Mouse (Mus musculus) kidney, postnatal 25 days (tissue): Measurements from ENCODE around the gene Rfesd.
A peak's percentile ranks its signal among the peaks of the same experiment; 100 is the strongest.

Experiments used
- DNase-seq, 2 experiments: peaks; one replicate each; pipeline ENCODE4 v3.0.0; 2021; ENCODE audit warnings: mixed read lengths in 2 of 2

The Rfesd gene

DNA sequence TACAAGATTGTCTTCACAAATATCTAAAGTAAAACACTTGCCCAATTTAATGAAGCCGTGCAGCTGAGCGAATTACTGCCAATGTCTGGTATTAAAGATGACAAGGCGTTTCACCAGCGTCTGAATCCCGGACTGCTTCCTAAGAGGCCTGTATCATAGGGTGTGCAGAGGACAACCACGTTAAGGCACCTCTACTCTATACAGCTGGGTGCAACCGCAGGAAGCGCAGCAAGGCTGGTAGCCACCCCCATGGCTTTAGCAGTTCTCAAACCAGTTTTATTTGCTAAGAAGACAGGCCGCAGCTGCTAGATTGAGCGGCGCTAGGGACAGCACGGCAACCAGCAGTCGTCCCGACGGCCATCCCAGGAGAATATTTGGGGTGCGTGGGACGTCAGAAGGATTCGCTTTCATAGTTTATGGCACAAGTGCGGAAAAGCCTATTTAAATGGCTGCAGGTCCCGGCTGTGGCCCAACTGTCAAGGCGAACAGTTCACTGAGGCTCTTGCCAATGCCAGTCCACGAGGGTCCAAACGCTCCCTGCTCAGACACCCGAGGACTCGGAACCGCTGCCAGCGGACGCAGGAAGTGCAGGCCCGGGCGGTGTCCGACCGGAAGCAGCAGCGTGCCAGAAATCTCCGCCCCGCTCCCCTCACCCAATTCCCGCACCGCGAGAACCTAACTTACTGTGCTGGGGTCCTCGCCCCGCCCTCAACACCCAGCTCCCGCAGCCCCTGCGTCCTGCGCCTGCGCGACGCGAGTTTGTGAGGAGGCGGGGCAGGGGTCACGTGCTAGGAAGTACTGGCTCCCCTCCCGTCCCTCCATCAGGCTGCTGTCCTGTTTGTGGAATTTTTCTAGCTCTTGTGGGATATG lies at the start of gene Rfesd:
Gene Rfesd (minus strand): TSS at position 746 of the 870 bp plus-strand sequence.
- peak; percentile 98 to 99 for DNase-seq

DNA sequence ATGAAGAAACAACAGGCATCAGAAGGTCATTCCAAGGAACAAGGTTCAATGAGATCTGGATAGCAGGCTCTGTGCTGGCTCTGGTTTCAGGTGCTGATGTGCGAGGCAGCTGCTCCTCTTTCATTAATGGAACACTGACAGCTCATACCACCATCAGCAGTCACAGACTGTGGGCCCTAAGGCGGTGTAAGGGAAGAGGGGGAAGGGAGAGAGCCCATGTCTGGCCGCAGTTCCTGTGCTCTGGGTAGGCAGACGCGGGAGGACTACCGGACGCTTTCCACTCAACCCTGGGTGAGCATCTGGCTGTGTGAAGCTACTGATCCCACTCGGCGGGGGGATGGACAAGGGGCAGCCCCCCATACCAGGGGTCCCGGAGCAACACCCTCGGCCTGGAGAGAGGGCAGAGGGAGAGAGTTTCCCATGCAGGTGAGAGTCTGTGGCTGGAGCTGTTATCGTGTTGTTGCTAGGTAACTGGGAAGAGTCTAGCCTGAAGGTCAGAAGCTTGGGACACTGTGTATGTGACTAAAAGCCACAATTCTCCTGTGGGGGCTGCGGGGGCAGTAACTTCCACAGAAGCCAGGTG lies 45.9 kb upstream of the Rfesd start:
- no peak for DNase-seq

DNA sequence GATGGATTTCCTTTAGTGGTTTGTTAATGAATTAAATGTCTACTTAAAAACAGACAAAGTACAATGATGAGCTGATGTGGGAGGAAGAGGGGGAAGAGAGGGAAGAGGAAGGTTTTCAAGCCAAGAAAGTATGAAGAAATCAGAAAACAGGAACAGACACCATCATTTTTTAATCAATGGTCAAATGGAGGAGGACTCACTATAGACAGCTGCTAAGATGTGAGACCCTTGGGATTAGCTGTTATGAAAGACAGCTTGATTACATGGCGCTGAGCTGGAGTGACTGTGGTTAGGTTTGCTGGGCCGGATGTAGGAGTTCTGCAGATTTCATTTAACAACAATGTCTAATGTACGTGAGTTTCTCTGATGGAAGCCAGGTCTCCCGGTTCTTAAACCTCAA lies 45.0 kb upstream of the Rfesd start:
- DNase-seq = no peak

DNA sequence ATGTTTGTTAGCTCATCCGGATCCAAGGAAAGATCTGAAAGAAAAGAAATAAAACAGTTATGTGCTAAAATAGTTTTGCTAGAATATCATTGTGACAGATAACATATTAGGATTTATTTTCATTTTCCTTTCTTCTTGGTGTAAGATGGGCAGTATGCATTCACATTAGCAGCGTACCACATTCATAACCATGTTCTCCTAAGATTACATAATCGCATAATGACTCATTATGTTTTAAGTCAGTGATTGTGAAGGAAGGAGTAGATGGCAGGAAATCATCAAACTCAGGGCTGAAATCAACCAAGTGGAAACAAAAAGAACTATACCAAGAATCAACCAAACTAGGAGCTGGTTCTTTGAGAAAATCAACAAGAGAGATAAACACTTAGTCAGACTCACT lies 44.0 kb upstream of the Rfesd start:
- no peak for DNase-seq

DNA sequence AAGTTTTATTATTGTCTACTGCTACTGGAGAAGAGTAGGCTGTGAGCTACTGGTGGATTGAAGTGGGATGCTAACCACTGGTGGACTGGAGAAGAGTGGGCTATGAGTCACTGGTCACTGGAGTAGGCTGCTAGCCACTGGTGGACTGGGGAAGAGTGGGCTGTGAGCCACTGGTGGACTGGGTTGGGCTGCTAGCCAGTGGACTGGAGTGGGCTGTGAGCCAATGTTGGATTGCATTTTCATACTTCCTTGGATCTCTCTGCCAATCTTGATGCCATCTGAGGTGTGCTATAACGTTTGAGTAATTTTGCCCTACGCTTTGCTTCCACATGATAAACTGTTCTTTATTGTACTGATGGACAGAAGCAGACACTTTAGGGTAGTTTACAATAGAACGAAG lies 43.6 kb upstream of the Rfesd start:
- DNase-seq = no peak

DNA sequence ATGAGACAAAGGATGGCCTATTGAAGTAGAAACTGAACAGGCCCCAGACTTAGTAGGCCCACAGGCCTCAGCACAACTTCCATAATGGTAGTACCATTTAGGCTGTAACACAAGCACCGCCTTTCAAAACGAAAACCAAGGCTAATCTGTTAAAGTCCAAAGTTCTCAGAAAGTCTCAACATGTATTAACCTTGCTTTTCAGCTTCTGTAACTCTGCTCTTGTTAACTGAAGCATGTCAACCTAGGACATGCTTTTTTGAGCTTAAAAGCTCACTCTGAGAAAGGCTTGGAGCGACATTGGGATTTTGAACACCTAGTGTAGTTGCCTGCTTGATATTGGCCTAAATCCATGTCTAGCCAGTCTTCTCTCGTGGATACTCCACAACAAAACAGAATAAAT lies 41.1 kb upstream of the Rfesd start:
- no peak for DNase-seq

DNA sequence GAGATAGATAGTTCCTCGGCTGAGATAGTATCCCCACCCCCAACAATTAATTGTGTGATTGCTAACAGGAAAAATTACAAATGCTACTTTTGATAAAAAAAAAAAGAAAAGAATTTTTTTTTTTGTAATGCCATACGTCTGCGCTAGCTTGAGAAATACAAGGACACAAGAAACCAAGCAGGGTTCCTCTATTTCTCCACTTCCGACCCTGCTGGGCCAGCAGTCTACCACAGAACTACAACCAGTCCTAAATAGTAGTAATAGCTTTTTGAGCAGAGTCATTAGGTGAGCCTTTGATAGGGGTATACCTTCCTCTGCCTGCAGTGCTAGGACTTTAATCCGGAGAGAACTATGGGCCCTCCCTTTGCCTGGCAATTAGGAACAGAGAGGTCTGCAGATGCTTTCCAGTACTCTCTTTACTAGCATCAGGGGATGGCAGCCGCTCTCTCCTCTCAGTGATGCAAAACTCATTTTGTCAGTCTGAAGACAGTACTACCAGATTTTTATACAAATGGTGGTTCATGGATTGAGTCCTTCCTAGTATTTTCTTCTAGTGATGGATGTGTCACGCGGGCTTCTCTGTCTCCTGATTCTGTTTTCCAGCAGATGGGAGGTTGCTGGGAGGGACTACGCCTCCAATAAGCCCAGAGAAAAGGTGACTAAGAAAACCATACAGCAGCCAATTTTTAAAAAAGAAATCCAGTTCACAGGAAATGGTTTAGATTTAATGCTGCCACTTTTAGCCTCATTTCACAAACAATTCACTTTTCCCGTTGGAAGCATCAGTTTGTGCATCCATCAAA lies 38.9 kb upstream of the Rfesd start:
- DNase-seq = no peak

DNA sequence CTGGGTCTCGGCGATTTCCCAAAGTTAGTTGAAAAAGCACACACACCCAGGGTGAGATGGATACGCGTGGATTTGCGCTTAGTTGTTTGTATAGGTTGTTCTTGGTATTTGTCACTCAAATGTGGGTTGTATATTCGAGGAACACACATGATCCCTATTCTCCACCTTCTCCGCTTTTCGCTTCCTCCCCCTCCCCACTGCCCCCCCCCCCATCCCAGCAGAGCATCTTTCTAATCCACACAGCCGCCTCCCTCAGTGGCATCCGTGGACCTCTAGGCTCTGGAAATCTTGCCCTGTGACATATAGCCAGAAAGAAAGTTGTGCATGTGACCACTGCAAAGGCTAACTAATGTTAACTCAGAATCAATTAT lies 38.4 kb upstream of the Rfesd start, which contains the start of gene Gpr150:
Gene Gpr150 (minus strand): TSS at position 101 of the 371 bp plus-strand sequence.
- DNase-seq = no peak

DNA sequence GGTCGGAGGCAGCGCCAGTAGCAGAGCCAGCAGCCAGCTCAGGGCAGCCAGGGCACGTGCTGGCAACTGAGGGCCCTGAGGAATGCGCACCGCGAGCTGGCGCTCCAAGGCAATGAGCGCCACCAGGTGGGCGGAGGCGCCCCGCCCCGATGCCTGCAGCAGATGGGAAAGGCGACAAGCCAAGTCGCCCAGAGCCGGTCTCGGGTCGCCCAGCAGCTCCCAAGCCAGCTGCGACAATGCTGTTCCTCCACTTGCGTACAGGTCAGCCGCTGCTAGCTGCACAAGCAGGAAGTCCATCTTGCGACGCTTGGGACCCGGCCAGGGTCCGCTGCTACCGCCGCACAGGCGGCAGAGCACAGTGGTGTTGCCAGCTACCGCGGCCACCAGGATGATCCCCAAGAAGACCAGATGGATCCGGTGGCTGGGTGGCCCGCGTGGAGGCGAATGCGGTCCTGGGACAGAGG lies 37.8 kb upstream of the Rfesd start:
- peak; percentile 78 to 87 for DNase-seq

DNA sequence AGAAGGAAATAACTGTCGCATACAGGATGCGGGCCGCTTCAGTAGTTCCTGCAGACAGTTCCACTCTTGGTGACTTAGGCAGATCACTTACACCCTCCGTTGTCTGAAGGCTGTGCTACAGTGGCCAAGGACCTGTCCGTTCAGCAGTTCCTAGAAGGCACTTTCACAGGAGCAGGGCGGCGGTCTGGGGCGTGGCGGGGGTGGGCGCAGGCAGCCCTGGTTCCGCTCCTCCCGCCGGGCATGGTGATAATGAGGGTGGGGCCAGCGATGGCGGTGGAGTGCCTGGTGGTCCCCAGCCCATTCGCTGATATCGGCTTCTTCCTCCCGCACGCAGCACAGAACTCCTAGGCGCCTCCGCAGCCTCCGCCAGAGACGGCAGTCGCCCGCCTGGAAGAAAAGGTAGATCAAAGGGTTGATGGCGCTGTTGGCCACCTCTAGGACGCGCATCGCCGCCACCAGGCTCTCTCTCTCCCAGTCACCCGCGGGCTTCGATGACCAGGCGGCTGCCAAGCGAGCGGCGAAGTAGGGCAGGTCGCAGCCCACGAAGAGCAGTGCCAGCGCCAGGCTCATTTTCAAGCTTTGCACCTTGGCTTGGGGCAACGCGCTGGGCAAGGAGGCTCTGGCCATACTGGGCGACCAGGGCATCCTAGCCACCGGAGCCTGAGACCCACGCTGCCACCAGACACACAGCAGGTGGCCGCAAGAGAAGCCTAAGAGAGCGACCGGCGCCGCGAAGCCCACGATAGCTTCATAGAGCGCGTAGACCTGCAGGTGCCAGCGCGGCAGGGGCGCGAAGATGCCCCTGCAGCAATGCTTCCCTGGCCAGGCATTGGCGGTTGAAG lies 37.1 kb upstream of the Rfesd start:
- peak; percentile 22 to 50 for DNase-seq

DNA sequence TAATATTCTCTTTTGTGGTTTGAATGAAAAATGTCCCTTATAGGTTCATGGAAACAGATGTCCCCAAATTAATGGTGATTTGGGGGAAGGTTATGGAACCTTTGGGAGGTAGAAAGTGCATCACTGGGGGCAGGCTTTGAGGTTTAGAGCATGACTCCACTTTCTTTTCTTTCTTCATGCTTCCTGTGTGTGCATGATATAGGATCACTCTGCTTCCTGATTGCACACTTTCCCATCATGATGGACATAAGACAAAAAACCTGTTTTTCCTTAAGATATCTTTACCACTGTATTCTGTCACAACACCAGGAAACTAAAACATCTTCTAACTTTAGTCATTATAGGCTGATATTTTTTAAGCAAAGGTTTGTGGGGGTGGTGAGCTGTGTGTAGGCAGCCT lies 26.5 kb upstream of the Rfesd start:
- DNase-seq = no peak

DNA sequence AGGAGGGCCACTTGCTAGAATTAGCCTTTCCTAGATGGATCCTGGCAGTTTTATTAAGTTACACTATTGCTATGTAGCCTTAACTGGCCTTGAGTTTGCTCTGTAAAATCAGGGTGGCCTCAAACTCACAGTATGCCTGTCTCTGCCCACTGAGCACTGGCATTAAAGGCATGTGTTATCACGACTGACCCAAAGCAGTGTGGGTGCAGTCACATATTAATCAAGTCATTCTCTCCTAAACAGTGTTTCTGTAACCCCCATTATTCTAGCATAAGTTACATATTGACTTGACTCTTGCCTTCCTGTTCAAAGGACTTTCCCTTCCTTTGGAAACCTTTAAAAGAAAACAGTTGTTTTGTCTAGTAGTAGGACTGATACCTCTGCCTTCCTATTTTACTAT lies 23.9 kb upstream of the Rfesd start:
- peak in 1 of 2 experiments; percentile 34 for DNase-seq

DNA sequence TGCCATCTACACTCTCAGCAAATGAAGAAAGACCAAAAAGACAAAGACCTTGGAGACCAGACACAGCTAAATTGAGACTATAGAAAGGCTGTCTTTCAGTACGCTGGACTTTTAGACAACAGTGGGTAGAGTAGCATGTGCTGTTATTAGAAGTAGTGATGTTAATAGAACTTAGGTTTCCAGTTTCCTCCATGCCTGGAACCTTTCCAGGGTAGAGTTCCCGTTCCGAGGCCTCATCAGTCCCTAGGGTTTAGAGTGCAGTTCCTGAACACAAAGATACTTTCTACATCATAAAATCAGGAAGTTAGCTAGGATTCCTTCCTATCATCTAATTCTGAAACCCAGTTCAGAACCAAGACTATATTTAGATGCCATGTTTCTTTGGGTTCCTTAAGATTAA lies 6.1 kb upstream of the Rfesd start:
- DNase-seq = peak in 1 of 2 experiments; percentile 24

DNA sequence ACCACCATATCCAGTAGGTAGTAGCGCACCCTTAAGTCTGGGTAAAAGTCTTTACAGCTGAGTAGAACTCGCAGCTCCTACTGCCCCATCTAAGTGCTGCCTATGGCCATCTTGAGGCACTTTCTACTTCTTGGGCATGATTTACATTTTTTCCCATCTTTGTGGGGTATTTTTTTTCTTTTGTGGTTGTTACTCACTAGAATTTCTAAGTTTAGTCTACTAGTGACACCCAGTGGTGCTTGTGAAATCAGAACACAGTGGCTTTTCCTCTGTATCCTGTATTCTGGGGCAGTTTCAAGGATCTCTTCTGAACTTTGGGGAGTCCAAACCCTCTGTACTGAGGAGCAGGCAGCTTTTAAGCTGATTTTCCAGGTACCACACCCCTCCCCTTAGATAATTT lies 3.3 kb upstream of the Rfesd start:
- DNase-seq = peak in 1 of 2 experiments; percentile 10

DNA sequence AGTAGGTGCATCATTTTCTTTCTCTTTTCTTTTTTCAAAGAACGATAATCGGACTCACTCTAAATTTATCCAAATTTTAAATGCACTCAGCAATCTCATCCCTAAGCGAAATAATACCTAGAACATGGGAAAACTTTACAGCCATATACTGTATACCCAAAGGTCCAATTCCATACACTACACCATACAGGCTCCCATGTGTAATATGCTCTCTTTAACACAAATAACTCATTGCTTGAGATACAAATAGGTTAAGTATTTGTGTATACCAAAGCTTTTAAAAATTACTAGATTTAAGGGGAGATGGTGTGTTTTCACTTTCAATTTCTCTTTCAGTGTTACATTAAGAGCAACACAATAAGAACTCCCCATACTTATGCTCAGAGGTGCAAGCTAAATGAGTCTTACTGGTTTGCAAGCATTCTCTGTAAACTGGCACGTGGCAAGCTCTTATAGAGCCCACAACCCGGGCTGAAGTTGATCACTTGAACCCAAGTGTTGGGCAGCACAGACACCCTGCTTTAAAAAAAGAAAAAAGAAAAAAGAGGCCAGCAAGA lies 403 bp upstream of the Rfesd start:
- DNase-seq = no peak

DNA sequence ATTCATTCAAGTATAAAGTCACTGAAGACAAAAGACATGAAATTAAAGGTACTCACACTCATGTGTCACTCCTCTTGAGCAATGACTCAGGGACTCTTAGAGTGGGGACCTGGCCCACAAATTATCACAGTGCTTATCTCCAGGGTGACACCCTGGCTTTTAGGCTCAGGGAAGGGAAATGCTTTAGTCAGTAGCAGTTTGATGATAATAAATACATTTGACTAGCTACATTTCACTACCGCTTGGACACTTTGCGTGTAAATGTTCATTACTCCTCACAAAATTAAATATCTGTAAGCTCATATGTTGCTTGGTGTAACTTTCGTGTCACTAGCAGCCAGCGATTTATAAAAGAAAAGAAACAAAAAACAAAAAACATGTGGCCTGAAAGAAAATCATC lies 1.1 kb downstream of the Rfesd start:
- DNase-seq = no peak

DNA sequence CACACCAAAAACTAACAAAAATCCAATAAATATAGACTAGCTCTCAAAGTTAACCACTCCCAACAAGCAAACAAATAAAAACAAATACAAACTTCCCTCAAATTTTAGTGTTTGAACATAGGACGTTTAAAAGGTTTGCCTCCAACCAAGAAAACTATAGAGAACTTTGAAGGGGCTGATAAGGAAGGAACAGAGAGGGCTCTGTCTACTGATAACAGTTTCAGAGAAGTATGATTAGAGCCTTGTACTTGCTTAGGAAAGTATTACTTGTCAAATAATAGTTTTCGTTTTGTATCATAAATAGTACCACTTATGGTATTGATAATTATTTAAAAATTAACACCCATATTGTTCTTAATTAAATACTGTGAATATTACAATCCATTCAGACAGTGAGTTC lies 4.0 kb downstream of the Rfesd start:
- no peak for DNase-seq

DNA sequence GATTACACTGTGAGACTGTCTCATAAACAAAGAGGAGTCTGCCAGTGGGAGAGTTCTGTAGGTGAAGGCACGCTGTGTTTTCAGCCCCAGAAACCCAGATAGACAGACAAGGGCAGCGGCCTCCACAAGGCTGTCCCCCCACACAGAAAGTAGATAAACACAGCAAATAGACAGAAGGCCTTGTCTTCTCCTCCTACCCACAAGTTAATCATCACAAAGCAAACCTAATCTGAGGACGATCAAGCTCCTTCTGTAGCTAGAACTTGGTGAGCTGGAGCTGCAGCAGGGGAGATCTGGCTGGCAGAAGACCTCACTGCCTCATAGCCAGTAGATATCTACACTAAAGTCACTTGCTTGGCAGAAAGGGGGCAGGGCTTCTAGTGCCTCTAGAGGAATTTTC lies 15.2 kb downstream of the Rfesd start:
- DNase-seq = no peak

DNA sequence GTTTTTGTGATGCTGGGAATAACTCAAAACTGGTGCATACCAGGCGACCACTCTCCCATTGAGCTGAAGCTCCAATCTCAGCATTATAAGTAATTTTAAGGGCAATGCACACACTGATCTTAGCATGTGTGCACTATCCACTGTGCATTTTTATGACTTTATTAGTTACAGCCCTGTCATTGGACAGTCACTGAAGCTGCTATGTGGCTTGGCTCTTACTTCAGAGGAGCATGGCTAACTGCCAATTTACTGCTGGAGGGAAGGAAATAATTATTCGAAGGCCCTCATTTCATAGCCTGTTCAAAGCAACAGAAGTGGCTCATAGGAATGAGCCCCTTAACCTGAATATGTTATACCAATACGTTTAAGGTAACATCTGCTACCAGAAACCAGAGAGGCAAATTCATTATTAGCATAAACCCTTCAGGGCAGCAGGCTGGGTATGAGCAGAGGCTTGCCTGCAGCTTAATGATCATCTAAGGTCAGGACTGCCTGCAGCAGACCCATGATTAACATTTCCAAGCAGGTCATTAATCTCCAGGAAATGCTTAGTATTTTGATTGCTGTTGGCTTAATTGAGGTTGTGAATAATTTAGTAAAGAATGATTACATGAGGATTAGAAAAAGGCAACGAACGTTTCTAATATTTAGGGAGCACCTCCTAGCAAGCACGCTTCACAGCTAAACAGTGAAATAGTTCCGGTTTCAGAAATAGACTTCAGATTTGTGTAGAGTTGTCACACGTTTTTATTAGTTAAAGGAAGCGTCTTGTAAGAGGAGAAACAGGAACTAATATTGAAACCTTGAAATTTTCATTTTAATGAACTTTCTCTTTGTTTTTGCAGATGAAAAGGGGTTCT lies 26.1 kb downstream of the Rfesd start:
- DNase-seq = peak; percentile 45 to 54

DNA sequence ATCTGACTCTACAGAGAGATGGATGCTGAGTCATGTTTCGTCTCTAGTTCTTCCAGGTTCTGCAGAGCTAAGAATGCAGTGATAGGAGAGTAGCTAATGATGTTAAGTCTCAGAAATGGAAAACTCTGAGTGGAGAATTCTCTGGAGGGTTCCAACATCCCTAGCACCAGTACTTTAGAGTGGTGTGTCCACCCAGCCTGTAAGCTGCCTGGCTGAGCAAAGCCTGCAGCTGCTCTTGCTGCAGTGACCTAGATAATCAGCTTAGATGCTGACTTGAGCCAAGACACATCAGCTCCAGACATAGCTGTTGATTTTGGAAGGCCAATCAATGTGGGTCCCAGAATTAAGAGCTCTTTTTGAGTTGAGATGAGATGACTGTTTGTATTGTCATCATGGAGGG lies 30.4 kb downstream of the Rfesd start:
- no peak for DNase-seq

DNA sequence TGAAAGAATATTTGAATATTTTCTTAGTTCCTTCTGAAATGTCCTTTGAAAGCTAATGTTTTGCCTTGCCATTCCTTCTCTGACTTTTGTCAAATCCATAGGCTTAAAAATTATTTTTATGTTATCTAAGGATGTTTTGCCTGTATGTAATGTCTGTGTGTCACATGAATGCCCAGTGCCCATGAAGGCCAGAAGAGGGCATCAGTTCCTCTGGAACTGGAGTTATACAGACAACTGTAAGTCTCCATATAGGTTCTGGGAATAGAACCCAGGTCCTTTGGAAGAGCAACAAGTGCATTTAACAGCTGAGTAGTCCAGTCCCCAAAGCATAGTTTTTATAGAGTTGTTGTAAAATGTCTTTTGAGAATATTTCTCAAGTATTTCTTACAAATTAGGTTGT lies 36.6 kb downstream of the Rfesd start:
- DNase-seq = peak in 1 of 2 experiments; percentile 25
